Mouse (Mus musculus) neural tube, embryonic 12.5 days (tissue): ENCODE results near the gene Cdh16. TPM values are rescaled to one million over a fixed set of nuclear protein-coding genes. Genes with fewer than 3 reads are reported as not detected.

Experiments used
- ATAC-seq: fragments of 200-750 bp; cut with Nextera tagmentation; 2 replicates; pipeline ENCODE4 v1.8.0; 2017; ENCODE audit warnings: low read depth, mild to moderate bottlenecking, moderate TSS enrichment, moderate library complexity; ENCODE audit not compliant: low FRiP score
- H3K27ac ChIP-seq: fragments of 300-500 bp; sonication (generic); 2 replicates; pipeline ENCODE4 v1.5.1; 2016
- H3K27me3 ChIP-seq: fragments of 300-500 bp; sonication (generic); replicated peaks from 2 replicates; pipeline ENCODE4 v1.6.1; 2016; ENCODE audit warnings: mild to moderate bottlenecking
- H3K36me3 ChIP-seq: fragments of 300-500 bp; sonication (generic); 2 replicates; pipeline ENCODE4 v1.6.1; 2016; ENCODE audit warnings: mild to moderate bottlenecking
- H3K4me1 ChIP-seq: fragments of 300-500 bp; sonication (generic); 2 replicates; pipeline ENCODE4 v1.6.1; 2016
- H3K4me2 ChIP-seq: fragments of 300-500 bp; sonication (generic); replicated peaks from 2 replicates; pipeline ENCODE4 v1.6.1; 2016; ENCODE audit warnings: mild to moderate bottlenecking
- H3K4me3 ChIP-seq: fragments of 300-500 bp; sonication (generic); 2 replicates; pipeline ENCODE4 v1.5.1; 2016
- H3K9ac ChIP-seq: fragments of 300-500 bp; sonication (generic); 2 replicates; pipeline ENCODE4 v1.6.1; 2016; ENCODE audit warnings: mild to moderate bottlenecking
- H3K9me3 ChIP-seq: fragments of 300-500 bp; sonication (generic); 2 replicates; pipeline ENCODE4 v1.6.1; 2016; ENCODE audit warnings: mild to moderate bottlenecking
- WGBS: fragments of 180-500 bp; shearing (Covaris S2); methylation state at CpG from one replicate; pipeline ENCODE4 v1.1.7; 2016; 5-methylcytosine and 5-hydroxymethylcytosine counted together
- polyA plus RNA-seq: library from polyadenylated mRNA; unstranded; fragments of >200 nt; fragmentation: Nextera tagmentation; extraction: Ambion mirVana; gene quantifications from 2 replicates; pipeline ENCODE4 v1.2.1, GENCODE M21; 2016

Cdh16 gene
- polyA plus RNA-seq, 1 experiment from 2014 or later = not detected

GRCm38 (mm10) chr8:104632486-104632885 lies 8.3 kb upstream of the Cdh16 start:
- Histone ChIP-seq H3K9ac (no peak overlapping the region), H3K4me3 (no peak overlapping the region), H3K4me1 (peaks cover 5% of the 10 kb centered on the region; the same call in 1 of the 2 replicates), H3K36me3 (peaks cover 6% of the 10 kb centered on the region; the same call in 1 of the 2 replicates), H3K27ac (no peak overlapping the region), H3K4me2 (no peak overlapping the region), H3K9me3 (no peaks in the 10 kb centered on the region), H3K27me3 (peaks cover 23% of the 10 kb centered on the region)
- WGBS = 59% methylated on average over 6 of the region's 6 CpGs
- ATAC-seq = no peak

- Histone ChIP-seq H3K36me3 (peaks cover 6% of the 10 kb centered on the region; the same call in 1 of the 2 replicates), H3K27ac (no peak overlapping the region), H3K9me3 (no peaks in the 10 kb centered on the region), H3K4me3 (no peak overlapping the region), H3K4me1 (peaks cover 5% of the 10 kb centered on the region; the same call in 1 of the 2 replicates), H3K9ac (no peak overlapping the region), H3K4me2 (peak overlapping the region; percentile 75; the same call in 1 of the 2 replicates), H3K27me3 (peaks cover 23% of the 10 kb centered on the region)
- 22% methylated on average over 5 of the region's 5 CpGs for WGBS
- ATAC-seq = no peak
These were observed 7.8 kb upstream of the Cdh16 start for GRCm38 (mm10) chr8:104631975-104632374.

GRCm38 (mm10) chr8:104630981-104631663 lies 6.9 kb upstream of the Cdh16 start, which contains the start of gene Rrad:
Rrad (minus strand) TSS chr8:104631327.
- Histone ChIP-seq H3K4me2 (peak within 1 kb of the TSS; percentile 75), H3K4me1 (peaks cover 5% of the 10 kb centered on the region; the same call in 1 of the 2 replicates), H3K9me3 (no peaks in the 10 kb centered on the region), H3K27ac (no peak within 1 kb of the TSS), H3K4me3 (peak within 1 kb of the TSS; percentile 34), H3K27me3 (peaks cover 23% of the 10 kb centered on the region), H3K36me3 (peaks cover 6% of the 10 kb centered on the region; the same call in 1 of the 2 replicates), H3K9ac (peak within 1 kb of the TSS; percentile 29)
- ATAC-seq = peak; percentile 54
- 1% methylated on average over 28 of the region's 28 CpGs for WGBS

- no peak overlapping the region for H3K27ac ChIP-seq
- H3K4me2 ChIP-seq = peak overlapping the region; percentile 75
- H3K36me3 ChIP-seq = 0 out of 2 replicates have a peak, but pooled peaks cover 2% of the 10 kb centered on the region
- H3K9me3 ChIP-seq = no peaks in the 10 kb centered on the region
- peaks cover 5% of the 10 kb centered on the region; the same call in 1 of the 2 replicates for H3K4me1 ChIP-seq
- peaks cover 23% of the 10 kb centered on the region for H3K27me3 ChIP-seq
- ATAC-seq = peak; percentile 35; the same call in 1 of the 2 replicates
- H3K4me3 ChIP-seq = peak overlapping the region; percentile 34
- under 1% methylated on average over 36 of the region's 36 CpGs for WGBS
- peak overlapping the region; percentile 29; the same call in 1 of the 2 replicates for H3K9ac ChIP-seq
These were observed 6.4 kb upstream of the Cdh16 start for GRCm38 (mm10) chr8:104630574-104630973.

GRCm38 (mm10) chr8:104630111-104630479 lies 5.9 kb upstream of the Cdh16 start:
- Histone ChIP-seq H3K4me3 (0 out of 2 replicates have a peak overlapping the region, but pooled peaks have one; percentile 34), H3K27me3 (peaks cover 23% of the 10 kb centered on the region), H3K27ac (no peak overlapping the region), H3K9me3 (no peaks in the 10 kb centered on the region), H3K4me1 (peaks cover 5% of the 10 kb centered on the region; the same call in 1 of the 2 replicates), H3K36me3 (no peaks in the 10 kb centered on the region), H3K9ac (no peak overlapping the region), H3K4me2 (peak overlapping the region; percentile 75)
- no peak for ATAC-seq
- 38% methylated on average over 8 of the region's 8 CpGs for WGBS

- peaks cover 23% of the 10 kb centered on the region for H3K27me3 ChIP-seq
- WGBS = 77% methylated on average over 22 of the region's 22 CpGs
These were observed 5.3 kb upstream of the Cdh16 start for GRCm38 (mm10) chr8:104629306-104630110.

GRCm38 (mm10) chr8:104628402-104628801 lies 4.2 kb upstream of the Cdh16 start:
- Histone ChIP-seq H3K9me3 (no peaks in the 10 kb centered on the region), H3K27ac (no peak overlapping the region), H3K4me2 (no peak overlapping the region), H3K4me3 (no peak overlapping the region), H3K9ac (no peak overlapping the region), H3K36me3 (no peaks in the 10 kb centered on the region), H3K27me3 (peaks cover 23% of the 10 kb centered on the region), H3K4me1 (peaks cover 5% of the 10 kb centered on the region; the same call in 1 of the 2 replicates)
- WGBS = 96% methylated on average over 21 of the region's 21 CpGs
- ATAC-seq = no peak

More at GRCm38 (mm10) chr8:104629306-104630110, 5.3 kb upstream of the Cdh16 start:
- Histone ChIP-seq H3K9me3 (no peaks in the 10 kb centered on the region), H3K4me1 (peaks cover 5% of the 10 kb centered on the region; the same call in 1 of the 2 replicates), H3K4me3 (no peak overlapping the region), H3K9ac (no peak overlapping the region), H3K36me3 (no peaks in the 10 kb centered on the region), H3K4me2 (no peak overlapping the region), H3K27ac (no peak overlapping the region)
- no peak for ATAC-seq

- Histone ChIP-seq H3K9me3 (no peaks in the 10 kb centered on the region), H3K4me2 (no peak overlapping the region), H3K27me3 (peaks cover 23% of the 10 kb centered on the region), H3K4me1 (peaks cover 5% of the 10 kb centered on the region; the same call in 1 of the 2 replicates), H3K36me3 (no peaks in the 10 kb centered on the region), H3K9ac (no peak overlapping the region), H3K4me3 (no peak overlapping the region), H3K27ac (no peak overlapping the region)
- 84% methylated on average over 4 of the region's 4 CpGs for WGBS
- no peak for ATAC-seq
These were observed 3.0 kb upstream of the Cdh16 start for GRCm38 (mm10) chr8:104627065-104627740.

GRCm38 (mm10) chr8:104620765-104621164 lies 3.4 kb downstream of the Cdh16 start:
- ATAC-seq = no peak
- Histone ChIP-seq H3K9me3 (no peaks in the 10 kb centered on the region), H3K27ac (no peak overlapping the region), H3K9ac (no peak overlapping the region), H3K36me3 (no peaks in the 10 kb centered on the region), H3K4me3 (no peak overlapping the region), H3K27me3 (no peaks in the 10 kb centered on the region), H3K4me2 (no peak overlapping the region), H3K4me1 (no peaks in the 10 kb centered on the region)
- WGBS = 76% methylated on average over 5 of the region's 5 CpGs

GRCm38 (mm10) chr8:104613119-104613518 lies 11.1 kb downstream of the Cdh16 start:
- Histone ChIP-seq H3K36me3 (no peaks in the 10 kb centered on the region), H3K4me3 (no peak overlapping the region), H3K4me2 (no peak overlapping the region), H3K9ac (no peak overlapping the region), H3K27ac (no peak overlapping the region), H3K27me3 (no peaks in the 10 kb centered on the region), H3K9me3 (no peaks in the 10 kb centered on the region), H3K4me1 (peaks cover 3% of the 10 kb centered on the region; the same call in 1 of the 2 replicates)
- no peak for ATAC-seq
- 85% methylated on average over 4 of the region's 4 CpGs for WGBS

- no peak overlapping the region for H3K9ac ChIP-seq
- no peaks in the 10 kb centered on the region for H3K9me3 ChIP-seq
- no peak for ATAC-seq
- no peaks in the 10 kb centered on the region for H3K36me3 ChIP-seq
- no peak overlapping the region for H3K27ac ChIP-seq
- H3K4me1 ChIP-seq = peaks cover 3% of the 10 kb centered on the region; the same call in 1 of the 2 replicates
- H3K4me3 ChIP-seq = no peak overlapping the region
- H3K4me2 ChIP-seq = no peak overlapping the region
- H3K27me3 ChIP-seq = no peaks in the 10 kb centered on the region
- WGBS = 71% methylated on average over 4 of the region's 4 CpGs
These were observed 12.6 kb downstream of the Cdh16 start for GRCm38 (mm10) chr8:104611613-104612012.
